Mouse (Mus musculus) monocyte, adult 5-6 weeks (primary cell): ENCODE measurements around the gene Cops7a. TPM values are rescaled to one million over a fixed set of nuclear protein-coding genes. Genes with fewer than 3 reads are reported as not detected.

Experiments
- ATAC-seq: fragments of 153-309, 156-312 bp; replicated peaks from 2 replicates; pipeline ENCODE4 v1.8.0; 2017; ENCODE audit warnings: mild to moderate bottlenecking; ENCODE audit not compliant: low TSS enrichment, insufficient number of reproducible peaks, severe bottlenecking, poor library complexity, low FRiP score
- total RNA-seq: library from RNA; stranded (forward); fragments of 200-1000, 200-491, 200-594 nt; gene quantifications from 3 replicates; pipeline ENCODE4 v1.2.3, GENCODE M21; 2017

The Cops7a gene
- total RNA-seq: 7.6 to 25.6 TPM (median 21.5 TPM) in 3 replicates

GRCm38 (mm10) chr6:124965088-124965719 is at the start of gene Cops7a:
TSS of gene Cops7a (minus strand) at chr6:124965538.
- ATAC-seq: peak; percentile 87

- peak; percentile 44 for ATAC-seq
Measured at GRCm38 (mm10) chr6:125009181-125010073, 44.1 kb upstream of the Cops7a start.

GRCm38 (mm10) chr6:125009129-125009180 is 43.6 kb upstream of the Cops7a start, which contains the start of gene Zfp384:
TSS of gene Zfp384 (plus strand) at chr6:125009145.
- ATAC-seq: no peak

GRCm38 (mm10) chr6:125008586-125009128 is 43.3 kb upstream of the Cops7a start:
- ATAC-seq: peak; percentile 97

GRCm38 (mm10) chr6:125008060-125008459 is 42.7 kb upstream of the Cops7a start:
- ATAC-seq: no peak

GRCm38 (mm10) chr6:125005086-125005485 is 39.7 kb upstream of the Cops7a start:
- ATAC-seq: no peak

GRCm38 (mm10) chr6:125003706-125004105 is 38.4 kb upstream of the Cops7a start:
- no peak for ATAC-seq

GRCm38 (mm10) chr6:124999546-124999945 is 34.2 kb upstream of the Cops7a start:
- no peak for ATAC-seq

GRCm38 (mm10) chr6:124999091-124999490 is 33.8 kb upstream of the Cops7a start:
- no peak for ATAC-seq

- ATAC-seq: no peak
Measured at GRCm38 (mm10) chr6:124998066-124998465, 32.7 kb upstream of the Cops7a start.

GRCm38 (mm10) chr6:124996551-124997501 is 31.5 kb upstream of the Cops7a start, which contains the start of gene Pianp:
TSS of gene Pianp (plus strand) at chr6:124996694.
- ATAC-seq: peak; percentile 48; the same call in 1 of the 2 replicates

GRCm38 (mm10) chr6:124995831-124996403 is 30.6 kb upstream of the Cops7a start:
- no peak for ATAC-seq

- ATAC-seq: no peak
Measured at GRCm38 (mm10) chr6:124995246-124995645, 29.9 kb upstream of the Cops7a start.

- no peak for ATAC-seq
Measured at GRCm38 (mm10) chr6:124993876-124994275, 28.5 kb upstream of the Cops7a start.

GRCm38 (mm10) chr6:124993365-124993764 is 28.0 kb upstream of the Cops7a start:
- no peak for ATAC-seq

- no peak for ATAC-seq
Measured at GRCm38 (mm10) chr6:124992241-124992640, 26.9 kb upstream of the Cops7a start.

GRCm38 (mm10) chr6:124967766-124968165 is 2.4 kb upstream of the Cops7a start:
- no peak for ATAC-seq

- ATAC-seq: no peak
Measured at GRCm38 (mm10) chr6:124966466-124967118, 1.3 kb upstream of the Cops7a start.
